Mouse (Mus musculus) T-cell, adult 66 days (primary cell): ENCODE data around the gene Oxld1. TPM values are rescaled to one million over a fixed set of nuclear protein-coding genes. Genes with fewer than 3 reads are reported as not detected.

Experiments used
- total RNA-seq, 2 experiments: library from RNA; stranded (reverse); gene quantifications; 3 replicates in 1 of 2; 4 replicates in 1 of 2; pipeline ENCODE4 v1.2.4; 2023

The Oxld1 gene
- 1 to 10 TPM; 6.0 TPM for total RNA-seq

DNA sequence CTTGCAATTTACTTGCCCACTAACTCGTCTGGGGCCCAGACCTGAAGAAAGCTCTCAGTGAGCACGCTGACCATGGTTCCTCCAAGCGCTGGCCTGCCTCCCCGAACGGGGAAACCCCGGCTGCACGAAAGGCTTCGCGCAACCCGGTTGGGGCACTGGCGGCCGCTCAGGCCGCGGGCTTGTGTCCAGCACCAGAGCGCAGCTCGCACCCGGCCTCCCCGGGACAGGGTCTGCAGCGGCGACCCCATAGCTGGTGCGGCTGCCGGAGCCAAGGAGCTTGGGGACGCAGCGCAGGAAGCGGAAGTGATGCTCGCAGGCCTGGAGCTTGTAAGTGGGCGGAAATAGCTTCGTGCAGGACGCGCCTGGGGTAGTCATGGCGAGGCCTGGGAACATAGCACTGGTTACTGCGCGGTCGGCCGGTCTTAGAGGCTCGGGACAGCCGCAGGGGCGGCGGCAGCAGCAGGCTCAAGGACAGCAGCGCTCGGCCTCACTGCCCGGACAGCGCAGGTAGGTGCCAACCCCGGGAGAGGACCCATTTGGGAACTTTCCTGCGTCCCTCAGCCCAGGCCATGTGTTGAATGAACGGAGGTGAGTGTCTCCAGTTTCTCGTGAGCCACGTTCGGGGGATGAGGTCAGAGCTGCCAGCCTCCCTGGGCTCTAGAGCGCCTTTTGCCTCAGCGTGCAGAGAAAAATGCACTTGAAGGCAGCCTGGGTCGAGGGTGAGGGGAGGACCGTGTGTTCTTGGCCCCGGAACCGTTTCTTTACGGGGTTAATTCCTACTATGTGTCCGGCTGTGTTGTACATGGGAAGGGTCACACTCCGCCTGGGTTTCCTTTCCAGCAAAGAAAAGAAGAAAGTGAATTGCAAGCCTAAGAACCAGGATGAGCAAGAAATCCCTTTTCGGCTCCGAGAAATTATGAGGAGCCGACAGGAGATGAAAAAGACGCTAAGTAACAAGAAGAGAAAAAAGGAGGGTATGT, at the start of gene Oxld1, which contains the start of gene Ccdc137:
TSS of gene Oxld1 (minus strand) at position 297 of the 980 bp plus-strand sequence.
TSS of gene Ccdc137 (plus strand) at position 344 of the 980 bp plus-strand sequence.

DNA sequence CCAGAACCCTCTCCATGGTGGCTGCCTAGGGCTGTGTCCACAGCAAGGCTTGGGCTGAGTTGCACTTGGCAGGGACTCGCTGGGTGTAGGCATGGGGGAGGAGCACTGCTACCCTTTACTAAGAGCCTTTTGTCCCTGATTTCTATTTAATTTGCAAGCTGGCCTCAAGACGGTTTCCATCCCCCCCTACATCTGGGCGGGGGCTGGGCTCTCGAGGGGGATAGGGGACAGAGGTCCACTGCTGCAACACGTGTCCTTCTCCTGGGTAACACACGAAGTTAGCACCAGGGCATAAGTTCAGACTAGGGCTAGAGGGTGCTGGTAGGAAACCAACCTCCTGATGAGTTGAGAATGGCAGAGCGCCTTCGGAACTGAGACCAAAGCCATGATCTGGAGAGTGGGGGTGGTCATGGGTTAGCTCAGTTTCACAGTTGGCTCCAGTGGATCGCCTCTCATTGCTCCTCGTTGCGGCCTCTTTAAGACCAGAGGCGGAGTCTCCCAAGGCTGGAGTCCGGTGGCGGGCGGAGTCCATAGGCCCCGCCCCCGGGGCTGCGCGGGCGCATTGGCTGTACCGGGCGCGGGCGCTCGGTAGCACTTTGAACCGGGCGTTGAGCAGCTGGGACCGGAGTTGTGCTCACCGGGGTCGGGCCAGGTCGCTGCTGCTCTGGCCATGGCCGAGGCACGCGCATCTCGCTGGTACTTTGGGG, 33.6 kb upstream of the Oxld1 start, which contains the start of gene Slc25a10:
TSS of gene Slc25a10 (plus strand) at position 524 of the 707 bp plus-strand sequence.

DNA sequence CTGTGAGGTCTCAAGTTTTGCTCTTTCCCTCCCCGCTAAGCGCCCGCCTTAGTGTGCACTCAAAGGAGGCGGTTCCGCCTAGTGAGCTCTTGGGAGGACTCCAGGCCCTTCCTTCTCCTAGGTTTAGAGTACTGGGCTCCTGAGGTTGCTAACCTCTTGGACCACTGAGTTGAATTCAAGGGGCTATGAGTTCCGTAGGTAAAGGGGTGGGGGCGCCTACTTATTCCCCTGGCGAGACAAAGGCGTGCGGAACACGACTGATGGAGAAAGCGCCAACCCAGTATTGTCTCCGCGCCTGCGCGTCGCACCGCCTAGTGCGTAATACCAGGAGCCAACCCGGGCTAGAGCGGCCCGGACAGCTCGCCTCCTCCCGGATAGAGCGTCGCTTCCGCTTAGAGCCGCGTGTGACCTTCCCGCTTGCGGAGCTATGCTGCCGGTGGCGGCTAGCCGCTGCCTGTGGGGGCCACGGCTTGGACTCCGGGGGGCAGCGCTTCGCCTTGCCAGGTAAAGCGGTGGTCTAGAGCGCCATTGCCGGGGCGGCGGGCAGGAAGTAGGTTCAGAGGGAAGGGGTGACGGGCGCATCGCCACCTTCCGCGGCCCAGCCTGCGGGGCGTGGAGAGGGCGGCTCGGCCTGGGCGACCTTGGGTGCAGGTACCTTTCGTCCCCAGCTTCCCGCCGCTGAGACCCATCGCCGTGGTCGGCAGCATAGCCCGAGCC, 26.6 kb upstream of the Oxld1 start, which contains the start of gene Mrpl12:
TSS of gene Mrpl12 (plus strand) at position 349 of the 717 bp plus-strand sequence.

GRCm38 (mm10) chr11:120467051-120467735, 9.3 kb upstream of the Oxld1 start, which contains the start of gene Arl16:
TSS of gene Arl16 (minus strand) at chr11:120467607.

DNA sequence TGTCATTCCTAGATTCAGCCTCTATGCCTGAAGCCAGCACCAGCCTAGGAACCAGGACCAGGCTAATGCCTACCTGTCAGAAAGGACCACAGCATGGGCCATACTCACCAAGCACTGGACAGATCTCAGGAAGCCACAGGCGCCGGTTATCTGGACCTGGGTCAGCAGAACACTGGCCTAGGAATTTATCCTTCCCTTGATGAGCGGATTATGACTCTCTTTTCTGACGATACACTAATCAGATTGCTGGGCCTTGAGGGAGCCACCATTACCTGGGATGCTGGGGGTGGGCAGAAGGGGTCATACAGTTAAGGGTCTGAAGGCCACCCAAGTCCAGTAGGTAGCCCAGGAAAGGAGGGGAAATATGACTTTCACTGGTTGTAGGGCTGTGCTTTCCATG, 4.6 kb downstream of the Oxld1 start, which contains the start of gene Pde6g:
TSS of gene Pde6g (minus strand) at position 195 of the 400 bp plus-strand sequence.

DNA sequence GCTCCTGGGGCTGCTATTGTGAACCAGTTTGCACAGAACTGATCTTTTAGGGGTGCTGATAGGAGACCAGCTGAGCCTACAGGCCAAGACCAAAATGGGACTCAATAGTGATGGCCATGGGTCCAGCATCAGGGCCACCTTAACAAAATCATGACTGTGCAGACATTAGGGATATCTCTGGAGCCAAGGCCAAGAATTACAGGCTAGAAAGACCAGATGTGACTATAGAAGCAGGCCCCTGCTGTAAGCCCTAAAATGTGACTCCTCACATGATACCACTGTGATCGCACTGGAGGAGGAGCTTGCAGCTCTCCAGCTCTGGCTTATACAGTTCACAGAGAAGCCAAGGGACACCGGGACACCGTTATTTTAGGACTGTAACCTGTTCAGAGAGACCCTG, 15.5 kb downstream of the Oxld1 start, which contains the start of gene Tspan10:
TSS of gene Tspan10 (plus strand) at position 301 of the 400 bp plus-strand sequence.

GRCm38 (mm10) chr11:120437152-120437856, 20.6 kb downstream of the Oxld1 start, which contains the start of gene Nploc4:
TSS of gene Nploc4 (minus strand) at chr11:120437708.

Other genes starting within 250 kb of the Oxld1 start
- under 1 TPM; 0.47 to 0.82 TPM for gene Bahcc1, start 225.1 kb downstream of the Oxld1 start, total RNA-seq
- 1,000 to 10,000 TPM; 1,363 to 1,496 TPM for gene Actg1, start 109.5 kb downstream of the Oxld1 start, total RNA-seq
- under 1 TPM in 1 of 2 experiments, not detected in 1; 0.99 TPM for gene Fscn2, start 96.5 kb downstream of the Oxld1 start, total RNA-seq
- 10 to 100 TPM; 24.9 to 26.5 TPM for gene Faap100, start 79.3 kb downstream of the Oxld1 start, total RNA-seq
- 10 to 100 TPM; 61.3 to 61.5 TPM for gene Nploc4, start 20.4 kb downstream of the Oxld1 start, total RNA-seq
- 10 to 100 TPM; 10.1 to 87.3 TPM for gene Tspan10, start 15.4 kb downstream of the Oxld1 start, total RNA-seq
- under 1 TPM in 1 of 2 experiments, not detected in 1; 0.55 TPM for gene Pde6g, start 4.6 kb downstream of the Oxld1 start, total RNA-seq
- 10 to 100 TPM; 33.7 to 40.9 TPM for gene Ccdc137, start within 50 bp of the Oxld1 start, total RNA-seq
- gene Arl16, start 9.5 kb upstream of the Oxld1 start, total RNA-seq = 10 to 100 TPM; 14.0 to 17.5 TPM
- 10 to 100 TPM; 39.9 to 42.8 TPM for gene Mrpl12, start 26.5 kb upstream of the Oxld1 start, total RNA-seq
- 10 to 100 TPM; 11.3 to 13.5 TPM for gene Slc25a10, start 33.8 kb upstream of the Oxld1 start, total RNA-seq
- gene Gcgr, start 72.6 kb upstream of the Oxld1 start, total RNA-seq = not detected
- 10 to 100 TPM; 41.4 to 41.6 TPM for gene Mcrip1, start 91.7 kb upstream of the Oxld1 start, total RNA-seq
- not detected for gene Ppp1r27, start 93.1 kb upstream of the Oxld1 start, total RNA-seq
- 100 to 1,000 TPM; 159 to 168 TPM for gene P4hb, start 115.2 kb upstream of the Oxld1 start, total RNA-seq
- gene Arhgdia, start 123.6 kb upstream of the Oxld1 start, total RNA-seq = 100 to 1,000 TPM; 410 to 436 TPM
- 100 to 1,000 TPM; 112 to 138 TPM for gene Alyref, start 140.3 kb upstream of the Oxld1 start, total RNA-seq
- gene Anapc11, start 140.4 kb upstream of the Oxld1 start, total RNA-seq = 10 to 100 TPM; 80.1 to 83.9 TPM
- gene Npb, start 150.4 kb upstream of the Oxld1 start, total RNA-seq = 1 to 10 TPM; 2.4 to 4.5 TPM
- gene Pcyt2, start 159.9 kb upstream of the Oxld1 start, total RNA-seq = 100 to 1,000 TPM; 131 to 143 TPM
- 100 to 1,000 TPM; 132 to 138 TPM for gene Sirt7, start 167.2 kb upstream of the Oxld1 start, total RNA-seq
- 10 to 100 TPM; 26.8 to 34.7 TPM for gene Mafg, start 175.5 kb upstream of the Oxld1 start, total RNA-seq
- gene Pycr1, start 185.7 kb upstream of the Oxld1 start, total RNA-seq = 1 to 10 TPM; 1.8 to 2.8 TPM
- not detected for gene Myadml2, start 190.1 kb upstream of the Oxld1 start, total RNA-seq
- gene Notum, start 203.1 kb upstream of the Oxld1 start, total RNA-seq = not detected
- gene Aspscr1, start 214.9 kb upstream of the Oxld1 start, total RNA-seq = 100 to 1,000 TPM; 100 to 106 TPM